In the genomic region with DNA sequence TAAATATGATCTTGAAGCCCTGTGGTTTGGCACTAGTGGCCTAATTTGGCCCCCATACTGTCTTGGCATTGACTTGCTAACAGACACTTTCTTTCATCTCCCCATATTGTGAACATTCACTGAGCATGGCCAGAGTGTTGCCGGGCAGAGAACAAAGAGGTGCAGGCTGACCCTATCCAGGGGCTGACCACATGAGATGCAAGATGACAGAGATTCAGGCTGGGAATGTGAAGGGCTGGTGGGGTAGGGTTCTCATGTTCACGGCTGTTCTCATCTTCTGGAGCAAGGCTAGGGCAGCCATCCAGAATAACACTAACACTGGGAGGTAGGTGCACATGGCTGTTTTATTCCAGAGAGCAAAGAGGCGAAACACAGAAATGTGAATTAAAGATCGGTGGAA, we compare ENCODE assay signal across 17 mouse cellular contexts.
A peak's percentile ranks its signal among the peaks of the same experiment; 100 is the strongest.
DNase-seq lines count a peak whose midpoint lies in the region; ATAC-seq and TF ChIP-seq lines count a peak whose summit lies in the region.
"Had no signal": no experiment of that assay in that cellular context is flagged by ENCODE, and none has a peak within 500 bp of the region (broad histone marks: within the 10 kb centered on the region; RNA-seq: fewer than 3 reads in every experiment).

No protein-coding gene starts in this region.

- no peak for DNase-seq in hindbrain, postnatal 0 days (ENCODE audit: low spot score)
- DNase-seq in hindbrain, embryonic 11.5 days (ENCODE audit: low spot score), result no peak
- no peak for DNase-seq in lung, postnatal 0 days (ENCODE audit: low spot score)
- no peak for DNase-seq in lung, adult 18-20 months
- DNase-seq in Muller cell, postnatal 12 days (ENCODE audit: inconsistent ontology term), result peak; percentile 55
- DNase-seq in retina, embryonic 14.5 days (ENCODE audit: low spot score), result peak; percentile 13
- no peak for DNase-seq in kidney, adult 8-10 months
- DNase-seq: adrenal gland, adult 8-10 months; adrenal gland, postnatal 36 days; cerebellum, adult 2 months; gastrocnemius, postnatal 36 days; heart, adult 18-20 months; heart, postnatal 10 days had no signal

- no peaks in the 10 kb centered on the region for H3K27me3 ChIP-seq in hindbrain, postnatal 0 days (ENCODE audit: insufficient read depth, low read length)
- no peaks in the 10 kb centered on the region for H3K27me3 ChIP-seq in hindbrain, embryonic 11.5 days (ENCODE audit: control insufficient read depth, insufficient read depth, low read length)
- H3K27me3 ChIP-seq in lung, postnatal 0 days (replicated peaks; ENCODE audit: insufficient read depth, low read length), result no peaks in the 10 kb centered on the region
- H3K27me3 ChIP-seq: embryonic facial prominence, embryonic 12.5 days; forebrain, embryonic 15.5 days had no signal

- H3K9ac ChIP-seq in hindbrain, postnatal 0 days (replicated peaks; ENCODE audit: low read length), result no peak overlapping the region
- no peak overlapping the region for H3K9ac ChIP-seq in hindbrain, embryonic 11.5 days (ENCODE audit: low read depth, low read length)
- H3K9ac ChIP-seq in lung, postnatal 0 days (replicated peaks; ENCODE audit: low read depth), result no peak overlapping the region
- H3K9ac ChIP-seq: embryonic facial prominence, embryonic 12.5 days; forebrain, embryonic 15.5 days had no signal

- H3K9me3 ChIP-seq in hindbrain, postnatal 0 days (ENCODE audit: low read length), result no peaks in the 10 kb centered on the region
- H3K9me3 ChIP-seq in hindbrain, embryonic 11.5 days (ENCODE audit: control insufficient read depth, low read length), result no peaks in the 10 kb centered on the region
- H3K9me3 ChIP-seq in lung, postnatal 0 days (ENCODE audit: low read length), result no peaks in the 10 kb centered on the region
- H3K9me3 ChIP-seq: embryonic facial prominence, embryonic 12.5 days; forebrain, embryonic 15.5 days; heart, embryonic 10.5 days had no signal

- no peak overlapping the region for H3K27ac ChIP-seq in hindbrain, postnatal 0 days
- no peak overlapping the region for H3K27ac ChIP-seq in hindbrain, embryonic 11.5 days (ENCODE audit: low read depth, low read length)
- no peak overlapping the region for H3K27ac ChIP-seq in lung, postnatal 0 days (ENCODE audit: low read length)
- H3K27ac ChIP-seq: embryonic facial prominence, embryonic 12.5 days; forebrain, embryonic 15.5 days; heart, embryonic 10.5 days had no signal

- 55% methylated on average over 4 of the region's 4 CpGs for WGBS in hindbrain, postnatal 0 days
- 50% methylated on average over 4 of the region's 4 CpGs for WGBS in hindbrain, embryonic 11.5 days
- WGBS in lung, postnatal 0 days, result 78% methylated on average over 4 of the region's 4 CpGs

- no peak overlapping the region for H3K4me3 ChIP-seq in hindbrain, postnatal 0 days (ENCODE audit: low read length)
- H3K4me3 ChIP-seq in hindbrain, embryonic 11.5 days (ENCODE audit: low read depth, low read length), result no peak overlapping the region
- H3K4me3 ChIP-seq in lung, postnatal 0 days (ENCODE audit: low read depth, low read length), result no peak overlapping the region
- H3K4me3 ChIP-seq: embryonic facial prominence, embryonic 12.5 days; forebrain, embryonic 15.5 days; heart, embryonic 10.5 days had no signal

- TF ChIP-seq EP300 in lung, postnatal 0 days (IDR thresholded peaks at IDR 0.05), result no peak

- 0 out of 2 replicates have a peak, but pooled peaks have one; percentile 35 for ATAC-seq in hindbrain, postnatal 0 days
- ATAC-seq in hindbrain, embryonic 11.5 days (ENCODE audit: low FRiP score), result no peak
- peak; percentile 25; the same call in 1 of the 2 replicates for ATAC-seq in lung, postnatal 0 days
- ATAC-seq: forebrain, embryonic 15.5 days; hindbrain, embryonic 16.5 days had no signal

- no peaks in the 10 kb centered on the region for H3K4me1 ChIP-seq in hindbrain, postnatal 0 days (ENCODE audit: insufficient read depth, low read length)
- H3K4me1 ChIP-seq in hindbrain, embryonic 11.5 days (replicated peaks; ENCODE audit: control insufficient read depth, insufficient read depth, low read length), result no peaks in the 10 kb centered on the region
- H3K4me1 ChIP-seq in lung, postnatal 0 days (ENCODE audit: insufficient read depth, low read depth, low read length), result no peaks in the 10 kb centered on the region
- H3K4me1 ChIP-seq: embryonic facial prominence, embryonic 12.5 days; forebrain, embryonic 15.5 days had no signal

- H3K4me2 ChIP-seq in hindbrain, postnatal 0 days (ENCODE audit: low read depth, low read length), result no peak overlapping the region
- no peak overlapping the region for H3K4me2 ChIP-seq in hindbrain, embryonic 11.5 days (replicated peaks; ENCODE audit: low read depth, low read length)
- no peak overlapping the region for H3K4me2 ChIP-seq in lung, postnatal 0 days (replicated peaks; ENCODE audit: low read depth, low read length)
- H3K4me2 ChIP-seq: embryonic facial prominence, embryonic 12.5 days; forebrain, embryonic 15.5 days had no signal

- H3K36me3 ChIP-seq in hindbrain, postnatal 0 days (ENCODE audit: insufficient read depth, low read length), result no peaks in the 10 kb centered on the region
- no peaks in the 10 kb centered on the region for H3K36me3 ChIP-seq in hindbrain, embryonic 11.5 days (ENCODE audit: control insufficient read depth, insufficient read depth, low read length)
- no peaks in the 10 kb centered on the region for H3K36me3 ChIP-seq in lung, postnatal 0 days (ENCODE audit: insufficient read depth, low read length)
- H3K36me3 ChIP-seq: embryonic facial prominence, embryonic 12.5 days; forebrain, embryonic 15.5 days; heart, embryonic 10.5 days had no signal

- TF ChIP-seq CTCF in hindbrain, postnatal 0 days (IDR thresholded peaks at IDR 0.05; ENCODE audit: low read depth), result no peak
- TF ChIP-seq CTCF in lung, postnatal 0 days (IDR thresholded peaks at IDR 0.05), result no peak

Comparison
In these comparisons a context has a peak if more than half of its experiments do, and no peak if none do; other contexts are left out.
1. DNase-seq: peak in Muller cell, postnatal 12 days (single experiment) and retina, embryonic 14.5 days (single experiment); none in hindbrain, postnatal 0 days (single experiment), hindbrain, embryonic 11.5 days (single experiment), lung, postnatal 0 days (single experiment), lung, adult 18-20 months (0 of 2) and kidney, adult 8-10 months (0 of 2).